Mouse (Mus musculus): ENCODE data around the gene Vstm2l. TPM values are rescaled to one million over a fixed set of nuclear protein-coding genes. Genes with fewer than 3 reads are reported as not detected.

Vstm2l gene
- polyA plus RNA-seq, 2 experiments from 2014 or later = not detected

GRCm38 (mm10) chr2:157935444-157936171 lies 21.2 kb downstream of the Vstm2l start:
- ATAC-seq = no peak

DNA sequence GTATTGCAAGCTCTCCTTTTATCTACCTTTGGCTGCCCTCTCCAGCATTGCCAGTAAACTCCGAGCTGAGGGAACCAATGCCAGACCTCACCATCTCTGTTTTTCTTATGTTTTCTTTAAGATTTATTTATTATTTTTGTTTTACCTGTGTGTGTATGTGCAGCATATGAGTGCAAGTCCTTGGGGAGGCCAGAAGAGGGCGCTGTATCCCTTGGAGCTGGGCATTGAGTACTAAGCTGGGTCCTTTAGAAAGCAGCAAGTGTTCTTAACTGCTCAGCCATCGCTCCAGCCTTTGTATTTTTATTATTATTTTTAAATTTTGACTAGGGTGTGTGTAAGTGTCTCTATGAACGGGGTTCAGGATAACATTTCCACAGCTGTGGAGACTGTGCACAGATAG lies 22.2 kb downstream of the Vstm2l start:
- no peak for ATAC-seq

GRCm38 (mm10) chr2:157940586-157941185 lies 26.2 kb downstream of the Vstm2l start:
- ATAC-seq = no peak

DNA sequence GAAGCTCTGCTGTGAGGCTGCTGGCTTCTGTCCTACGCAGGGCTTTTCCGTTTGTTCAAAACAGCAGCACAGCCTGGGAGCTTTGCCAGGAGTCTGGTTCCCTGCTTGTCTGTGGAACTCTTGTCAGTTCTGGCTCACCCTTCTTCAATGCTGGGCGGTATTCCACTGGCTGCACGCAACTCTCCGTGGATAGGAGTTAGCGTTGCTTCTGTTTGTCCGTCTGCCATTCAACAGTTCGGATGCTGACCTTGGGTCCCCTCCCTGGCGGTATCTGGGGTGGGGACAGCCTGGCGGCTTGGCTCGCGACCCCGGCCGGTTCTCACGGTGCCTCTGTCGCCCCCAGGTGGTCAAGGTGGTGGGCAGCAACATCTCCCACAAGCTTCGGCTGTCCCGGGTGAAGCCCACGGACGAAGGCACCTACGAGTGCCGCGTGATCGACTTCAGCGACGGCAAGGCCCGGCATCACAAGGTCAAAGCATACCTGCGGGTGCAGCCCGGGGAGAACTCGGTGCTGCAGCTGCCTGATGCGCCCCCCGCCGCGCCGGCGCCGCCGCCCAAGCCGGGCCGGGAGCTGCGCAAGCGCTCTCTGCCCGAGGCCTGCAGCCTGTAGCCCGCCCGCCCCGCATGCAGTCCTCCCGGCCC lies 29.2 kb downstream of the Vstm2l start:
- no peak for ATAC-seq

GRCm38 (mm10) chr2:157944156-157944893 lies 29.9 kb downstream of the Vstm2l start:
- no peak for ATAC-seq

GRCm38 (mm10) chr2:157953978-157954377 lies 39.5 kb downstream of the Vstm2l start:
- no peak for ATAC-seq

GRCm38 (mm10) chr2:157957707-157958108 lies 43.3 kb downstream of the Vstm2l start:
- ATAC-seq = no peak

DNA sequence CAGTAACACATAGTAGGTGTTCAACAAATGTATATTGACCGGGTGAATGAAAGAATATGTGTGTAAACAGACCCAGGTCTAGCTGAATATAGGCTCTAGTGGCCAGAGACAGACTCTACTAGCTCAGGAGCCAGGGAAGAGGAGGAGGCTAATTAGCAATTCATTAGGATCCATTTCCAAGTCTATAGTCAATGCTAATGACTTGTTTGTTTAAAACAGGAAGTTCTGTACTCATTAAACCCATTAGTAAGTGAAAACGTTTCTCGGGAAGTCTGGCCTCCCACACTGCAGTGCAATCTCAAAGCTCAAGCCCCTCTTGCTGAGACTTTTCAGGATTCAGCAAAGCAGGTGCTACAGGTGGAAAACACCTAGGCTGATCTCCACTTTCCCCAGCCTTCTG lies 53.4 kb downstream of the Vstm2l start:
- ATAC-seq = no peak

GRCm38 (mm10) chr2:157970124-157970523 lies 55.7 kb downstream of the Vstm2l start:
- no peak for ATAC-seq

DNA sequence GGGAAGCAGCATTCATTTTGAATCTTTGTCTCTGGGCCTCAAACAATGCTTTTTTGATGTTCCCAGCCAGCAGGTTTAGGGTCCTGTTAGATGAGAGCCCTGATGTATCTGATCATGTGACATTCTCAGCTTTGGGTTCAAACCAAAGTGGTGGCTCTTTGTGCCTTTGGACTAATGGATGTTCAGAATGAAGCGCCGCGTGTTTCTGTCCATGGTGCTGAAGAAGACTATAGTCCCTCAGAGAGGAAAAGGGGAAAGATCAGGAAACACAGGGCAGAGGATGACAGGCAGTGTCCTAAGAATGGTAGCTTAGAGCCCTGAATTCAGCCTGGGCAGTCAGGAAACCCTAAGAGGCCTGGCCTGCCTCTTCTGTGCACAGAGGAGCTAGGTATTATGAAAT lies 56.2 kb downstream of the Vstm2l start:
- ATAC-seq = no peak

GRCm38 (mm10) chr2:157974604-157975501 lies 60.4 kb downstream of the Vstm2l start:
- no peak for ATAC-seq

GRCm38 (mm10) chr2:157975595-157975994 lies 61.1 kb downstream of the Vstm2l start:
- no peak for ATAC-seq

- ATAC-seq = no peak
Measured at GRCm38 (mm10) chr2:157979241-157979640, 64.8 kb downstream of the Vstm2l start.

DNA sequence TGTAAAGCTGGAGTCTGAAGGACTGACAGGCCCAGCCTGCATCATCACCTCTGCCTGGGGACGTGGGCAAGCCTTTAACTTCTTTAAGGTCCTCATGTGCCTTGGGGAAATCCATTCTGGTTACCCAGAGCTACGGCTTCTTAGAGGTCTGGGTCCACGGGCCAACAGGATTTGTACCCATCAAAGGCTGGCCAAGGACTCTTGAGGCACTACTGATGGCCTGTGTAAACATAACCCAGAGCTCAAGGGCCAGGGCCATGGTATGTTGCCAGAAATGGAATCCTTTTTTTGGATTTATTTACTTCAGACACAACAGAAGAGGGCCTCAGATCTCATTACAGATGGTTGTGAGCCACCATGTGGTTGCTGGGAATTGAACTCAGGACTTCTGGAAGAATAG lies 68.3 kb downstream of the Vstm2l start:
- ATAC-seq = no peak

GRCm38 (mm10) chr2:157983276-157983675 lies 68.8 kb downstream of the Vstm2l start:
- no peak for ATAC-seq

- ATAC-seq = no peak
Measured at GRCm38 (mm10) chr2:157985611-157986010, 71.2 kb downstream of the Vstm2l start.

DNA sequence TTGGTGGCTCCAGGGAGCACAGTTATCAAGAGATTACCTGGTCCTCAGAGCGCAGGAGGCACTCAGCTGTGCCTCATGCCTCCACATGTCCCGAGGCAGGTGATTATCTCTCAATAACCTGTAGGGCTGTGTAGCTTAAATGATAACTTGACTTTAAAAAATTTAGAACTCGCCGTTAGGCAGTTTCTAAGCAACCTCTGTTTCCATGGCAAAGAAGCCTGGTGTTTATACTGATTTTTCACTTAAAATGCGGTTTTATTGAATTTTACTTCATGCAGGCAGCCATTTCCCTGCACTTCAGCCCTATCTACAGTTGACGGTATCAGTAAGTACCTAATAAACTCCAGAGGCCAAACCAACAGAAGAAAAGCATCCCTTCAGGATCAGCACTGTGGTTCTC lies 71.8 kb downstream of the Vstm2l start:
- ATAC-seq = no peak

GRCm38 (mm10) chr2:157988416-157989190 lies 74.2 kb downstream of the Vstm2l start:
- ATAC-seq = no peak

GRCm38 (mm10) chr2:157989946-157990345 lies 75.5 kb downstream of the Vstm2l start:
- no peak for ATAC-seq

GRCm38 (mm10) chr2:157991026-157991425 lies 76.6 kb downstream of the Vstm2l start:
- ATAC-seq = no peak

- ATAC-seq = no peak
Measured at GRCm38 (mm10) chr2:157992501-157992900, 78.0 kb downstream of the Vstm2l start.
